Mouse (Mus musculus) G1E-ER4 (cell line): ENCODE results near the gene Tyk2. TPM values are rescaled to one million over a fixed set of nuclear protein-coding genes. Genes with fewer than 3 reads are reported as not detected.

ENCODE experiments used
- GATA1 ChIP-seq: IDR thresholded peaks from one replicate; pipeline ENCODE4 v1.8.0; 2012; ENCODE audit warnings: low read length, inconsistent platforms
- polyA plus RNA-seq: library from polyadenylated mRNA; stranded (reverse); fragments of >175 nt; gene quantifications from 2 replicates; pipeline ENCODE4 v1.2.3, GENCODE M21; 2012

Tyk2 gene
- polyA plus RNA-seq, 1 experiment: 16.3 TPM

- no peak for TF ChIP-seq GATA1
These were observed 23.7 kb upstream of the Tyk2 start for GRCm38 (mm10) chr9:21154787-21155186.

- no peak for TF ChIP-seq GATA1
These were observed 22.8 kb upstream of the Tyk2 start for GRCm38 (mm10) chr9:21153833-21154232.

DNA sequence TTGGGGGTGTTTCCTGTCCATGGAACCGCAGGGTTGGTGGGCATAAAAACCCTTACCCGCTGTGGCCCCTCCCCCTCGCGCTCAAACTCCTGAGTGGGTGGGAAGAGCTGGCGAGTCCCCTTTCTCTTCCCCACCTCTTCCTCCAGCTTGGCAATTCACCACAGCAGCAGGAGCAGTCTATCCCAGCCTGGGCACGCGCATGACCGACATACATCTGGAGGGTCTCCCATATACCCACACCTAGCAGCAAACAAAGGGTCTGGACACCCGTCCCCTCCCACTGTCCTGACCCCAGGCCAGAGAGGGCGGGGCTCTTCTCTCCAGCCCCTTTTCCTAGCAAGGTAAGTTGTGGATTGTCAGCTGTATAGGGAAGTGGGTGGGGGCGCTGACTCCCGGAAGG is 22.3 kb upstream of the Tyk2 start:
- TF ChIP-seq GATA1: no peak

DNA sequence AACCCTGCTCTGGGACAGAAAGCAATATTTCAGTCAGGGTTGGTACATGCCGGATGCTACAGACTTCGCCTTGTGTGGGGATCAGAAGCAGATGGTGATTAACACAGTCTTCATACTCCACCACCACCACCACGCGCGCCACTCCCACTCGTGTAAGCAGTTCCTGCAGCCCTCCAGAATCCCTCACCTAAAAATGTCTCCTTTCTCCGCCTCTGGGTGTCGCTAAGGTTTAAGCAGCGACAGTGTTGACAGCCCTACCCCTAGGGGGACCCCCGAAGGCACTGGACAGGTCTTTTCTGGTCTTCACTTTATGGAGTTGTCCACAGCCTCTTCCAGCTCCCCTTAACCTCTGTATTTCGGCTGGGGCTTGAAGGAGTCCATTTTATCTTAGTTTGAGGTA is 21.7 kb upstream of the Tyk2 start:
- TF ChIP-seq GATA1: no peak

DNA sequence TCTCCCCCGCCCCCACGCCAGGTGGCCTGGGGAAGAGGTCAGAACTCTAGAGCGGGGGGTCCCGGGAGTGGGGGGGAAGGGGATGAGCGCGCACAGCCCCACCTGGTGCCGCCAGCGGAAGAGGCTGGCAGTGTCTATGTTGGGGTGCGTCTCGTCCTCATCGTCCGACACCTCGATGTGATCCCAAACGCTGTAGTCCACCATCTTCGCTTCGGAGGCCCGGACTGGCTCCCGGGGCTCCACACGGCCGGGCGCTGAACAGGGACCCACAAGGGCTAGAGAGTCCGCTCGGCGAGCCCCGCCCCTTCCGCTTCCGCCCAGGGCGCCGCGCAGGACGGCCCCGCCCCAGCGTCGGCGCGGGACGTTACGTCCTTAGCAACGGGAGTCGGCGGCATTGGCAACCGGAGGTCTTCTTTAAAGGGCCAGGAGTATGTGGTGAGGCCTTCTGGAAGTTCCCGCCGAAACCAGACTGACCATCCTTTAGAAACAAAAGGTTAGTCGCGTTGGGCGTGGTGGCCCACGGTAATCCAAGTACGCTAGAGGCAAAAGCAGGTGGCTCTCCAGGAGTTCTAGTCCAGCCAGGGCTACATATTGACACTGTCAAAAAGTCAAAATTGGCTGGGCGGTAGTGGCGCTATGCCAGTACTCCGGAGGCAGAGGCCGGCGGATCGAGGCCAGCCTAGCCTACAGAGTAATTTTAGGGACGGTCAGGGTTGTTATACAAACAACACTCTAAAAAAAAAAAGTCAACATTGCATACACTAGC is 18.8 kb upstream of the Tyk2 start, which contains the start of gene Cdc37:
Gene Cdc37 (minus strand): TSS at position 329 of the 766 bp plus-strand sequence.
- TF ChIP-seq GATA1: no peak

DNA sequence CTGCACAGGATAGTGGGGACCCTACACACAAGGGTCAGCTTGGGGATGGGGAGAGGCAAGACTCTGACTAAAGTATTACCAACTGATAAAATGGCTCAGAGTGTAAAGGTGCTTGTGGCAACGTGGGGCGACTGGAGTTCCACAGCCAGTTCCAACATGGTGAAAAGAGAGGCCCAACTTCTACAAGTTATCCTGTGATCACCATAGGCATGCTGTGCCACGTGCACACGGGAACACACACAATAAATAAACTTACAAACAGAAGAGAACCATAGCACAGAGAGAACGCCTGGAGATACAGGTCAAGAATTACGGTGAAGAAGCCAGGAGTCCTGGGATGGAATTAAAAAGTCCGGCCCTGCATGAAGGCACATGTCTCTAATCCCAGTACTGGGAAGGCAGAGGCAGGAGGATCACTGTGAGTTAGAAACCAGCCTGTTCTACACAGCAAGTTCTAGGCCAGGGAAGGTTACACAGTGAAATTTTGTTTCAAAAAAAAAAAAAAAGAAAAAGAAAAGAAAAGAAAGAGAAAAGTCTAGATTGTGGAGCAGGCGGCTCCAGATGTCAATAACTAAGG is 18.1 kb upstream of the Tyk2 start:
- TF ChIP-seq GATA1: no peak

DNA sequence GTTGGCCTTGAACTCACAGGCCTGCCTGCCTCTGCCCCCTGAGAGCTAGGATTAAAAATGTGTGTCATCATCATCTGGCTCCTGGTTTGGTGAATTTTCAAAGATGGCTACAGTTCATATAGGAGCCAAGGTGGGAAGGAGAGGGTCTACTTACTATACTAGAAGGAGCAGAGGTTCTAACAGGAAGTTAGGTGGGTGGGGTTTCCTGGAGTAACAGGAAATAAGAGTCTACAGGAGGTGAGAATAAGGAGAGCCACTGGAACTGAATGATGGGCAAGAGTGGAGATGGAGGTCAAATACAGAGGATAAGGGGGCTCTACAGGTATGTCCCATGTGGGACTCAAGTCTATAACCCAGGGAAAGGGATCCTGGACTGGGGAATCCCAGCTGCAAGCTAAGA is 17.4 kb upstream of the Tyk2 start:
- no peak for TF ChIP-seq GATA1

GRCm38 (mm10) chr9:21146722-21147121 is 15.7 kb upstream of the Tyk2 start:
- TF ChIP-seq GATA1: no peak

- TF ChIP-seq GATA1: no peak
These were observed 14.4 kb upstream of the Tyk2 start for GRCm38 (mm10) chr9:21145431-21145830.

- TF ChIP-seq GATA1: no peak
These were observed 13.3 kb upstream of the Tyk2 start for GRCm38 (mm10) chr9:21144361-21144760.

- no peak for TF ChIP-seq GATA1
These were observed 10.9 kb upstream of the Tyk2 start for GRCm38 (mm10) chr9:21141922-21142321.

DNA sequence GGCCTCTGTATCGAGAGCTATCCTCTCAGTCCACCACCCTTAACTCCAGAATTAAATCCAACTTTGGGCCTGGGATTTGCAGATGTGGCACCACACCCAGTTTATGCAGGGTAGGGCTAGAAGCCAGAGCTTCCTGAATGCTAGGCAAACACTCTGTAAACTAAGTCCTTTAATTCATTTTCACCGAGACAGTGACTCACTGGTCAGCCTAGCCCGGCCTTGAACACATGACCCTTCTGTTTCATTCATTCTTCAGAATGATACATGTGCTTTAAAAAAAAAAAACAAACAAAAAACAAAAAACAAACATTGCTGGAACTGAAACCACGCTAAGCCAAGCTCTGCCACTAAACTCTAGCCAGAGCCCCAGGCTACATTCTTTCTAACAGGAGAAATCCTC is 7.3 kb upstream of the Tyk2 start:
- TF ChIP-seq GATA1: no peak

- TF ChIP-seq GATA1: no peak
These were observed 6.2 kb upstream of the Tyk2 start for GRCm38 (mm10) chr9:21137229-21137628.

DNA sequence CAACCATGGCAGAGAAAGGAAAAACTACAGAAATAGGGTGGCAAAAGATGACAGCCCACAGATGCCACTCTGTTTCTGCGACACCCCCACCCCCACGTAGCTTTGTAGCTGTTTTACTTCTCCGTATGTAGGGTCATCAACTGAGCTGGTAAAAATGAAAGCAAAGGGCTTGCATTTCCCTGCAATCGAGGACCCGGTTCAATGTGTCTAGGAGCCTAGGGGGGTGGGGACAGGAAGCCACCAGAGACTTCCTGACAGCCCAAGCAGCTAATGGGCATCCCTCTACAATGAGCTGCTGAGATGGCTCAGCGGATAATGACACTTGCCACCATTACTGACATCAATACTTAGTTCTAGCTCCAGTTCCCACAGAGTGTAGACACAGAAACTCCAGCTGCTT is 5.4 kb upstream of the Tyk2 start:
- TF ChIP-seq GATA1: no peak

GRCm38 (mm10) chr9:21135941-21136381 is 4.9 kb upstream of the Tyk2 start:
- no peak for TF ChIP-seq GATA1

- TF ChIP-seq GATA1: no peak
These were observed 4.4 kb upstream of the Tyk2 start for GRCm38 (mm10) chr9:21135329-21135890.
